Mouse (Mus musculus) cerebellum, postnatal 14 days (tissue): ENCODE data around the gene Wdr5.

Experiments
- DNase-seq, 2 experiments: peaks; one replicate each; pipeline ENCODE4 v3.0.0; 2021; ENCODE audit warnings: mixed read lengths in 2 of 2

The Wdr5 gene

DNA sequence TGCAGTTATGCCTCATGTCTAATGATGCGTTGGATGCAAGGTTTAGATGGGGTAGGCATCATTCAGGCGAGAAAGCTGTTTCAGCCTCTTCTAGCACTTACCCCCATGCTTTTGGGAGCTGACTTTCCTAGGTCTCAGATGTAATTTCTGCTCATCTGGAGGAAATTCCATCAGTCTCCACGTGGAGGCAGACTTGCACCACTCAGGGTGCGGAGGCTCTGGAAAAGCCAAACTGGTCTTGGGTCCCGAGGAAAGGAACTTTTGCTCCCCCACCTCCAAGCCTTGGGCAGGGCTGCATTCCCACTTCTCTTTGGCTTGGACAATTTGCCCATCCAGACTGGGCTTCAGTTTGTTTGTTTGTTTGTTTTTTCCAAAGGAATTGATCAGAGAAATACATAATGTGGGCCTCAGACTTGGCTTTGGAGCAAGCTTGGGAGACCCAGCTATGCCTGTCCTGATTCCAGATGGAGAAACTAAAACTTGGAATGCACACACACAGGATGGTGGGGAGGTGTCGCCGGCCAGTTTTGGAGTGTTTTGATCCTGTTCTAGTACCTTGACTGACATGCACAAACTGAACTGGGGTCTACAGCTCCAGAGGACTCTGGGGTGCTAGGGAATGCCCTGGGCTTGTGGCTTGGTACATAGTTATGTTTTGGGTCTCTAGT lies 37.8 kb downstream of the Wdr5 start:
- peak; percentile 88 to 89 for DNase-seq

DNA sequence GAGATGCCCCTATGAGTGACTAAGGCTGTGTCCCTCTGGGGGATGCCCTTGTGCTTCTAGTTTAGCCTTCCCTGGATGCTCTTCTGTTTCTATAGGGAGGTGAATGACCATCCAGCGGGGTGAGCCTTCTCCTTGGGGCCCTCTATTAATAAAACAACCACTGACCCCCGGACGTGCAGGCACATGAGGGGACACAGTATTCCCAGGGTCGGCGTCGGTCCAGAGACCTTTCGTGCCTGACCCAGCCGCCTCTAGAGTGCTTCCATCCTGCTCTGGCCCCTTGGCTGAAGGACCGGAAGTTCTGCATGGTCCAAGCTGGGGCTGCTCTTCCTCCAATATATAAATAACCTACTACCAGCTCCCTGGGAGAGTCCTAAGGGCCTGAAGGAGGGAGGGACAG lies 39.4 kb downstream of the Wdr5 start:
- no peak for DNase-seq

DNA sequence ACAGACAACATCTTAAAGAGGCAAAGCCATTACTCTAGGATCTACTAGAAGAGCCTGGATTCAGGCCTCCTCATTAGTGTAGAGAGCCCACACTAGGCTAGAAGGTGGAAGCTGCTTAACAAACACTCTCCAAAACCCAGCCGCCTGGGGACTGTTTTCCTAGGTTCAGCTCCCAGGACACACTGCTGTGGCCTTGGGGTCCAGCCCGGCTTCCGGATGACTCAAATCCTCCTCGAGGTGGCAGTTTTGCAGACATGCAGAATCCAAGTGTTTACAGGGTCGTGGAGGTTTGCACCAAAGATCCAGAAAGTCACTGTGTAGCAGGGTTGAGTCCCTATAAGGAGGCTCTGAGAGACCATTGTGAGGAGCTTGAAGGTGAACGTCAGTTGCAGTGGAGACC lies 42.0 kb downstream of the Wdr5 start:
- DNase-seq: no peak

DNA sequence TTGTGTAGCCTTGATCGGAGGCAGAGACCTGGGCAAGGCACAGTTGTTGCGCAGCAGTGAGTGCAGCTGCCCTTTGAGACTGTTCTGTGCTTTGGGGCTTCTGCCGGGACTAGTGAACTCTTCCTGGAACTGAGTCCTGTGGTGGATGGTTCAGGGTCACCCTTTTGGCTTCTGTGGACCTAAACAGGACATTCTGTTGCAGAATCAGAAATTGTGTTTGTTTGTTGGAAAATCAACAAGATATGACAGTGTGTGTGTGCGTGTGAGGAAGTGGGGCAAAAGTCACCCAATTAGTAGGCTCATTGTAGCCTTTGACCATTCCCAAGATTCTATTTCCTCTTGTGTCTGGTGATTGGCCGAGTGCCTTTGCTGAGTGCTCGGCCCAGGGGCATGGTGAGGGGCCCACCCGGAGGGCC lies 45.8 kb downstream of the Wdr5 start:
- DNase-seq: no peak

DNA sequence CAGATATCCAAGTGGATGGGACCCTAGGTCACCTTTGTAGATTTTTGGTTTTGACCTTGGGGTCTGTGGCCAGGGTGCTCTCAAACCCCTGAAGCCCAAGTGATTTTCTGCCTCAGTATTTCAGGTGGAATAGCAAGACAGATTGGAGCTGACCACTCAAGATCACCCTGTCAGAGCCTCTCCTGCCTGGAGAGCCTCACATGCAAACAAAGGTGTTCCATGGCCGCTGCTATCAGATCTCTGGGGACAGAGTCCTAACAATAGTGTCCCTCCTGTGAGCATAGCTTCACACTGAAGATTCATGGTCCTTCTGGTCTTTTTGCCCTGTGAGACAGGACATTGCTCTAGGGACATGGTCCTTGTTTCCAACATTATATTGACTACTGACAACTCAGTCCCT lies 46.2 kb downstream of the Wdr5 start:
- DNase-seq: no peak

DNA sequence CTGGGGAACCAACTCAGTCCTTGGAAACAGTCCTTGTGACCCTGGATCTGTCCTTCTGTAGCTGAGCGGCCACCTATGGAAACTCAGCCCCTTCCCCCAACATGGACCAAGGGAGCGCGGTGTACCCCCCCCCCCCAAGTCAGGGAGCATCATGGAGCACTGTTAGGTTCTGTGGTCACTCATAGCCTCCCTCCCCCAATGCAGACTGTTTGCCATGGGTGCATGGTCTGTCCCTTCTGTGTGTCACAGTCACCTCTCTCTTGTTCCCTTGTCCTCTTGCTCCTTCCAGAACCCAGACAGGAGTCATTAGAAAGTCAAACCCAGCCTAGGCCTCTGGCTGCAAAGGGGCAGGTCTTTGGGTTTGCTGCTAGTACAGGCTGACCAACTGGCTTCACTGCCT lies 46.9 kb downstream of the Wdr5 start:
- no peak for DNase-seq

DNA sequence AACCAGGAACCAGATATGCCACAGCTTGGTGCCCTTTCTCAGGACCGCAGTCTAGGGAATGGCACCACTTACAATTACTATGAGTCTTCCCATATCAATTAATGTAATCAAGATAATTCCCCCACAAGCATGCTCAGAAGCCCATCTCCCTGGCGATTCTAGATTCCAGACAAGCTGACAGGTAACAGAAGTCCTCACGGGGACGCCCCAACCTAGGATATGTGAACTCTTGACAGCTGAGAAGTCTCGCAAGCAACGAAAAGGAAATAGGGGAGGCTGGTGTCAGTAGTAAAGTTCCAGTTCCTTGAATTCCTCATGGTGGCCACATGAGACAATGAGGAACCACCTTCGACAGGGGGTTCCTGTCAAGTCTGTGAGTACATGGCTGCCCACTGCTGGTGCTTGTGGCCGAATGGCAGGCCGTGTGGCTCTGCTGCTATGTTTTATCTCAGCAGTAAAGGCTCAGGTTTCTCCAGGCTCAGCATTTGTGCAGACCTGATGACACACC lies 48.7 kb downstream of the Wdr5 start:
- no peak for DNase-seq

DNA sequence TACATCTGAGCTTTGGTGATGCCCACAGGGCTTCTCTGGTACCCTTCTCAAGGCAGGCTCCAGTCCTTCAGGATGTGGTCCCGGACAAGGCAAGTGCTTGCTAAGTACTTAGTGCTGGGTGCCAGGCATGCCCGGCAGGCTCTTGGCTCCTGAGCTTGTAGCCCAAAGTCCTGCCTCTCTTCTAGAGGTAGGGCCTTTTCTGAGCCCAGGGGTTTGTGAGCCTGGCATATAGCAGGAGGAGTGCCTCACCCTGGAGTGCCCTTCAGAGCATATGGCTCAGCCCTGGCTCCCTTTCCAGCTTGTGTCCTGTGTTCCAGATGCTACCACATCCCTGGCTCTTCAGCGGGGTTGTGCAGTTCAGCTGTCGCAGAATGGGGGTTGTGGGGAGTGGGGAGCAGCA lies 49.7 kb downstream of the Wdr5 start:
- no peak for DNase-seq

DNA sequence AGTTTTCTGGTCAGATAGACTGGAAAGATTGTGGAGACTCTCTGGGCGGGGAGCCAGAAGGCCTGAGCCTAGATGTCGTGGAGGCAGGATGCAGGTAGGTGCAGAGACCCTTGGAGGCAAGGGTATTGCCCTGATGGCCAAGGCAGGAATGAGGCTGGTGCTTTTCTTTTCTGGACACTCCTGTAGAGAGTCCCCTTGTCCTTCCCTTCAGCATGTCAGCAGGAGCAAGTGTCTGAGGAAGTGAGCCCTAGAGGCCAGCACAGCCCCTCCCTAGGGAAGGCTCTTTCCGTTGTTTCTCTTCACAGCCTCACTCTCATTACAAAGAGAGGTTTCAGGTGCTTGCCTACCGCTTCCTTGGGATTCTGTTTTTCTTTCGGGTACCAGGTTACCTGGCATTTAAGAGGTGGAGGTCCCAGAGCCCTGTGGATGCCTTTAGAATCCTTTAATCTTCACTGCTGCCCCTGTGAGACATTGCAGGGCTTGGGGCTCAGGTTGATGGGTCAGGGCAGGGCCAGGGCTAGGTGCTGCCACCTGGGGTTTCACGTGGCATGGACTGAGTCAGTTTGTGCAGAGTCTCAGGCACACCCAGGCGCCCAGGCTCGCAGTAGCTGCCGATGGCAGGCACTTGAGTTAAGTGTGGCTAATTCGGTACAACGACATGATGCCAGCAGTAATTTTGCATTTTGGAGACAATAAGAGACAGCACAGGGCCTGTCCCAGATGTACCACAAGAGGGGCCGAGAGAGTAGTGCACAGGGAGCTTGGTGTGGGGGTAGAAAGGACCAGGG lies 50.6 kb downstream of the Wdr5 start:
- DNase-seq: peak in 1 of 2 experiments; percentile 14

DNA sequence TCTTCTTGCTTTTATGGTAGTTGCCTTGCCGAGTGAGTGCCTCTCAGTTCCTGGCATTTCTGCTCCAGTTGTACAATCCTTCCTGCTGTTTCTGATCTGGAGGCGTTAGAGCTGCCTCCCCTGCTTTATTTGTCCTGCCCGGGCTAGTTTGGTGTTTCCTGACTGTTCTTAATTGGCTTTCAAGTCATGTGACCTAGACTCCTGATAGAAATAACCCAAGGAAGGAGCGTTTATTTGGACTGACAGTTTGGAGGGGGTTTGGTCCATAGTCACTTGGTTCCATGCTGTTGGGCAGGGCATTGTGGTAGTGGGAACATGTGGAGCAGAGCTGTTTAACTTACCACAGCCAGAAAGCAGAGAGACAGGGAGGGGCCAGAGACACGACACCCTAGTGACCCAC lies 55.9 kb downstream of the Wdr5 start:
- DNase-seq: no peak

DNA sequence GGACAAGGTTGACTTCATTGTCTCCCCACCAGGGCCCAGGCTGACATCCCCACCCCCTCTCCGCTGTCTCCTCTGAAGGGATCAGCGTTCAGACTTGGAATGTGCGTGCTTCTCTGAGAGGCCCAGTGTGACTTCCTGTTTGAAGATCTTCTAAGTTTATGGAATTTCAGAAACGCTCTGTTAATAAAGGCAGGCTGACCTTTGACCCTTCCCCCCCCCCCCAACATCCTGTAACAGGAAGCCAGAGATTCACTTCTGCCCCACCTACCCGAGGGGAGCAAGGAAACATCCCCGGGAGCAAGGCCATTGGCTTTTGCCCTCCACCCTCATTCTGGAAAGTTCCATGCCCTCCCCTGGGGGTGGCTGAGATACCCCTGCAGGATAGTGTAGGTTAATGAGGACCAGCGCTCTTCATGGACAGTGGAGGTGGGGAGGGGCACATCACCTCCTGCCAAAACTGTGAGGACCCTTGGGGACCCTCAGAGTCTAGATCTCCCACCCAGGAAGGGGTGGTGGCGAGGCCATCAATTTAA lies 57.4 kb downstream of the Wdr5 start:
- DNase-seq: no peak

DNA sequence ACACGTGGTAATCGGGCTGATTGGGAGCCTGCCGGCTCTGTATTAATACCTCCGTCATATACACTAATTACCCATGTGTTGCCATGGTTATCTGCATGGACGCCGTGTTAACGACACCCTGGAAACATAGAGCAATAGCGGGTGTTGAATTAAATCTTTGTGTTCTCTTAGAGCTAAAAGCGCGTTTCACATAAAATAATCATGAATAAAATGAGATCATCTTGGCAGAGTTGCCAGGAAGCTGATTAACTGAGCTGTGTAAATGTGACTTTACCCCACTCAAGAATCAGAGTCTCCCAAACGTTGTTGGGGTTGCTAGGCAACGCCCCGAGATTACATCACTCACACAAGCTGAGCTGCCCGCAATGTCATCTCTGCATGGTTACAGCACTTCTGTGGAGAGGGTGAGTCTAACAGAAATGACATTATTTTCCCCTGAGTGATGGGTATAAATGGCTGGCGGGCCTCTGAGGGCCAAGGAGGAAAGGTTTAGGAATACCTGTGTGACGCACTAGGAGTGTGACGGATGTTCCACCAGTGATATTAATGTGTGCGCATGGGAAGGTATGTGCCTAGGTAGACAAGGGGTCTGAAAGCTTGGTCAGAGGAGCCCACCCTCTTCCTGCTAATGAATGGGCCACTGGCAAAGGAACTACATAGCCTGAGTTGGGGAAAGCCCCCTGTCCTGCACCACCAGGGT lies 58.1 kb downstream of the Wdr5 start:
- peak; percentile 38 to 42 for DNase-seq

DNA sequence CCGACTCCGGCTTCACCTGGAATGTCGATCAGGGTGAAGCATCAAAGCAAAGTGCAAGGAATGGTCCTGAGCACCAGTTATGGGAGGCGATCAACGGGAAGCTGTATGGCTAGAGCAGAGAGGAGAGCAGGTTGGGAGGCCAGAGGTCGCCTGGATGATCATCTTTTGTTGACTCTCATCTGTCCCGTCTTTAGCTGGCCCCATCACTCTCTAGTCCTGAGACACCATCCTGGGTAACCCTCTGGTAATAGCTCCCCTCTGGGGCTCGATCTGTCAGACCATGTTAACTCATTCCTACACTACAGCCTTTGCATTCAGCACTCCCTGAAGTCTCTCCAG lies 58.6 kb downstream of the Wdr5 start:
- DNase-seq: no peak

DNA sequence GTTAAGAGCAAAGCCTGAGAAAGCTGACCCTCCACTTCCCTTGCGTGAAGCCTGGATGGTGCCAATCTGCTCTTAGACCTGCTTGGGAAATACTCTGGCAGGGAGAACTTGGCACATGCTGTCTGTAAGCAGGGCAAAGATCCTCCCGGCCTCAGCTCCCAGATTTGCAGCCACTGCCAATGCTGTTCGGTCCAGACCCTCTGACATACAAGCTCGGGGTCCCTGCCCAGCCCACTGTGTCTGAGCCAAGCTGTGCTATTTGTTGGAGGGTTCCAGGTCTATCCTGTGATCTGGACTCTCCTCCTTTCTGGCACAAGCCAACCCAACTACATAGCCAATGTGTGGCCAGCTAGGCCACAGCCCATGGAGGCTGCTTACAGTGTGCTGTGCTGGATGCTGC lies 61.5 kb downstream of the Wdr5 start:
- peak; percentile 56 to 71 for DNase-seq

DNA sequence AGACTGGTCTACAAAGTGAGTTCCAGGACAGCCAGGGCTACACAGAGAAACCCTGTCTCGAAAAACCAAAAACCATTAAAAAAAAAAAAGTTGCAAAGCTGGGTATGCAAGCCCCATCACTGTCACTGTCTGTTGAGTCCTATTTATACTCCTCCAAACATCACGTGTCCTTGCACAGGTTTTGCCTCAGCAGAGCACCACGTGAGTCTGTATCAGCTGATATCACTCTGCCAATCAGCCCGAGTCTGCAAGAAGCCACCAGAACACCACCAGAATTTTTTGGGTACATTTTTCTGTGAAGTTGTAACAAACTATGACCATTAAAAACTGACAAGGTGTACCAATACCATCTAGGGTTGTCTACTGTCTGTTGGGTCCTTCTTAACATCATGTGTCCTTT lies 63.6 kb downstream of the Wdr5 start:
- no peak for DNase-seq

DNA sequence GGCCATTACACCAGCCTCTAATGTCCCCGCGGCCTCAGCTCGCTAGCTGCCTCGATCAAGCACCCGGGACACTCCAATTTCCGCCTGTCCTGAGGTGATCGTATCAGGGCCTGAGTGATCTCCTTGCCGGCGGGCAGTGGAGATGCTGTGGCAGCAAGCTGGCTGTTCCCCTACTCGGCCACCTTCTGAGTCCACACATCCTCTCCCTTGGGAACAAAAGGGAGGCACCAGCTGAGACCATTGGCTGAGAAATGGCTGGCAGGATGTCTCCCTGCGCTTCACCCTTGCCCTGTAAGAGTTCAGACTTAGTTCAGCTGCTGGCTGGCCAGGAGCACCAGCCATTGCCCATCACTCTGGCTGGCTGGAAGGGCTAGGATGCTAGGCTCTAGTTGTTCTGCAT lies 67.2 kb downstream of the Wdr5 start:
- DNase-seq: no peak

DNA sequence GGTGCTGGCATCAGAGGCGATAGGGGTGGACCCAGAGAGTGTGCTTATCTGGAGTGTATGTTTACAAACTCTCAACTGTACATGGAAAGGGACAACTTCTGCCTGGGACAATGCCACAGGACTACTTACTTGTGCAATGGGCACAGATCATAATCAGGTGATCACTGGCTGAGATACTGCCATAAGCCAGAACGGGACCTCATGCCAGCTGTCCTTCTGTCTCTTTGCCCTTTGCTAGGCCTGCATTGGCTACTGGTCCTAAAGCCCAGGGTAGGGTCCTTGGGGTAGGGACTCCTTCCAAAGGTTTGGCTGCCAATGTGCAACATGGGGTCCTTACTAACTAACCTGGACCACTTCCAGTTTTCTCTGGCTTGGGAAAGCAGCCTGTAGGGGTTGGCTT lies 68.1 kb downstream of the Wdr5 start:
- peak; percentile 79 to 83 for DNase-seq

DNA sequence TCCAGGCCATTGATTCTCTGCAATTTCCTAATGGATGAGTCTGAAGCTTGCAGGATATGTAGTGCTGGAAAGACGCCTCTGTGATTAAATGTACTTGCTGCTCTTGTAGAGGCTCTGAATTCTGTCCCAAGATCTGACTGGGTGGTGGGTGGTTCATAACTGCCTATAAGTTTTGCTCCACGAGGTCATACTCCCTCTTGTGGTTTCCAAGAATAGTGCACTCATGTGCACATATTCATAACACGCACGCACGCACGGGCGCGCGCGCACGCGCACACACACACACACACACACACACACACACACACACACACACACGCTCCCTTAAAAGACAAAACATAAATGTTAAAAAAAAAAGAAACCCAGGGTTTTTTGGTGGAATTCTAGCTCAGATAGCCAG lies 69.6 kb downstream of the Wdr5 start:
- no peak for DNase-seq
